Mouse (Mus musculus): ENCODE measurements around the gene Ptger1. TPM values are rescaled to one million over a fixed set of nuclear protein-coding genes. Genes with fewer than 3 reads are reported as not detected.

The Ptger1 gene
- polyA plus RNA-seq, 2 experiments = 0.40 to 2.7 TPM

GRCm38 (mm10) chr8:83689264-83689663 is 22.8 kb downstream of the Ptger1 start:
- DNase-seq (ENCODE audit: low spot score) = no peak
- Histone ChIP-seq H3K27me3 (ENCODE audit: control insufficient read depth, insufficient read depth, low read length) (no peaks in the 10 kb centered on the region), H3K4me3 (replicated peaks; ENCODE audit: low read length) (no peak overlapping the region), H3K9me3 (ENCODE audit: control insufficient read depth, low read length) (no peaks in the 10 kb centered on the region), H3K9ac (ENCODE audit: low read depth, low read length, severe bottlenecking) (no peak overlapping the region), H3K27ac (replicated peaks; ENCODE audit: low read depth, low read length) (no peak overlapping the region), H3K4me2 (replicated peaks; ENCODE audit: low read depth, low read length, severe bottlenecking) (no peak overlapping the region), H3K36me3 (ENCODE audit: control insufficient read depth, insufficient read depth, low read length) (peaks cover 41% of the 10 kb centered on the region), H3K4me1 (ENCODE audit: control insufficient read depth, insufficient read depth, low read length) (no peaks in the 10 kb centered on the region)
- ATAC-seq (ENCODE audit: low FRiP score, low read depth) = no peak
- 88% methylated on average over 6 of the region's 6 CpGs for WGBS
- TF ChIP-seq POLR2A (IDR thresholded peaks at IDR 0.05; ENCODE audit: borderline replicate concordance, extremely low read depth, insufficient read depth, insufficient read length) = no peak

- Histone ChIP-seq H3K9ac (ENCODE audit: low read depth, low read length, severe bottlenecking) (no peak overlapping the region), H3K9me3 (ENCODE audit: control insufficient read depth, low read length) (no peaks in the 10 kb centered on the region), H3K27me3 (ENCODE audit: control insufficient read depth, insufficient read depth, low read length) (no peaks in the 10 kb centered on the region), H3K4me3 (replicated peaks; ENCODE audit: low read length) (no peak overlapping the region), H3K36me3 (ENCODE audit: control insufficient read depth, insufficient read depth, low read length) (peaks cover 33% of the 10 kb centered on the region), H3K27ac (replicated peaks; ENCODE audit: low read depth, low read length) (no peak overlapping the region), H3K4me2 (replicated peaks; ENCODE audit: low read depth, low read length, severe bottlenecking) (no peak overlapping the region), H3K4me1 (ENCODE audit: control insufficient read depth, insufficient read depth, low read length) (peaks cover 10% of the 10 kb centered on the region)
- no peak for TF ChIP-seq POLR2A (IDR thresholded peaks at IDR 0.05; ENCODE audit: borderline replicate concordance, extremely low read depth, insufficient read depth, insufficient read length)
- no peak for DNase-seq (ENCODE audit: low spot score)
- no peak for ATAC-seq (ENCODE audit: low FRiP score, low read depth)
- 83% methylated on average over 10 of the region's 10 CpGs for WGBS
Observed at GRCm38 (mm10) chr8:83693609-83694236, 27.2 kb downstream of the Ptger1 start.

- no peak for DNase-seq (ENCODE audit: low spot score)
- H3K4me2 ChIP-seq (replicated peaks; ENCODE audit: low read depth, low read length, severe bottlenecking) = no peak overlapping the region
- 78% methylated on average over 11 of the region's 11 CpGs for WGBS
- no peak overlapping the region for H3K27ac ChIP-seq (replicated peaks; ENCODE audit: low read depth, low read length)
- H3K27me3 ChIP-seq (ENCODE audit: control insufficient read depth, insufficient read depth, low read length) = no peaks in the 10 kb centered on the region
- no peak for TF ChIP-seq POLR2A (IDR thresholded peaks at IDR 0.05; ENCODE audit: borderline replicate concordance, extremely low read depth, insufficient read depth, insufficient read length)
- no peak for ATAC-seq (ENCODE audit: low FRiP score, low read depth)
- no peak overlapping the region for H3K4me3 ChIP-seq (replicated peaks; ENCODE audit: low read length)
- H3K36me3 ChIP-seq (ENCODE audit: control insufficient read depth, insufficient read depth, low read length) = peaks cover 31% of the 10 kb centered on the region
- no peaks in the 10 kb centered on the region for H3K9me3 ChIP-seq (ENCODE audit: control insufficient read depth, low read length)
- no peak overlapping the region for H3K9ac ChIP-seq (ENCODE audit: low read depth, low read length, severe bottlenecking)
- peaks cover 11% of the 10 kb centered on the region for H3K4me1 ChIP-seq (ENCODE audit: control insufficient read depth, insufficient read depth, low read length)
Observed at GRCm38 (mm10) chr8:83694369-83695160, 28.1 kb downstream of the Ptger1 start.

- no peak overlapping the region for H3K9ac ChIP-seq (ENCODE audit: low read depth, low read length, severe bottlenecking)
- TF ChIP-seq POLR2A (IDR thresholded peaks at IDR 0.05; ENCODE audit: borderline replicate concordance, extremely low read depth, insufficient read depth, insufficient read length) = no peak
Observed at GRCm38 (mm10) chr8:83695351-83696106, 29.1 kb downstream of the Ptger1 start.

More at GRCm38 (mm10) chr8:83695351-83696106, 29.1 kb downstream of the Ptger1 start:
- WGBS = 84% methylated on average over 16 of the region's 17 CpGs
- H3K27me3 ChIP-seq (ENCODE audit: control insufficient read depth, insufficient read depth, low read length) = no peaks in the 10 kb centered on the region
- DNase-seq (ENCODE audit: low spot score) = no peak
- no peak for ATAC-seq (ENCODE audit: low FRiP score, low read depth)
- peaks cover 13% of the 10 kb centered on the region for H3K4me1 ChIP-seq (ENCODE audit: control insufficient read depth, insufficient read depth, low read length)
- H3K9me3 ChIP-seq (ENCODE audit: control insufficient read depth, low read length) = no peaks in the 10 kb centered on the region
- no peak overlapping the region for H3K4me3 ChIP-seq (replicated peaks; ENCODE audit: low read length)
- no peak overlapping the region for H3K4me2 ChIP-seq (replicated peaks; ENCODE audit: low read depth, low read length, severe bottlenecking)
- H3K27ac ChIP-seq (replicated peaks; ENCODE audit: low read depth, low read length) = no peak overlapping the region
- peaks cover 22% of the 10 kb centered on the region for H3K36me3 ChIP-seq (ENCODE audit: control insufficient read depth, insufficient read depth, low read length)
